Mouse (Mus musculus): ENCODE measurements around the gene Pctp.

GRCm38 (mm10) chr11:89998996-89999770, 3.5 kb downstream of the Pctp start:
- no peak for TF ChIP-seq GATA1 (IDR thresholded peaks at IDR 0.05; ENCODE audit: low read length)
- no peak for TF ChIP-seq TAL1 (IDR thresholded peaks at IDR 0.05; ENCODE audit: low read length)

All from erythroblast, embryonic 14.5 days (primary cell).